Mouse (Mus musculus) midbrain, embryonic 14.5 days (tissue): Measurements from ENCODE around the gene Tmem95. TPM values are rescaled to one million over a fixed set of nuclear protein-coding genes. Genes with fewer than 3 reads are reported as not detected.

Experiments
- ATAC-seq: fragments of 200-750 bp; cut with Nextera tagmentation; 2 replicates; pipeline ENCODE4 v1.8.0; 2017; ENCODE audit warnings: moderate number of reproducible peaks, moderate library complexity; ENCODE audit not compliant: low FRiP score, low TSS enrichment
- DNase-seq: peaks from one replicate; pipeline ENCODE4 v3.0.0-alpha.2; 2015
- H3K27ac ChIP-seq: fragments of 300-500 bp; sonication (generic); replicated peaks from 2 replicates; pipeline ENCODE4 v1.5.1; 2014; ENCODE audit warnings: mild to moderate bottlenecking, low read depth, low read length, moderate library complexity
- H3K27me3 ChIP-seq: fragments of 300-500 bp; sonication (generic); 2 replicates; pipeline ENCODE4 v1.6.1; 2014; ENCODE audit warnings: low read length, control low read depth, mixed read lengths; ENCODE audit not compliant: control insufficient read depth, insufficient read depth
- H3K36me3 ChIP-seq: fragments of 300-500 bp; sonication (generic); 2 replicates; pipeline ENCODE4 v1.6.1; 2014; ENCODE audit warnings: low read length, control low read depth; ENCODE audit not compliant: control insufficient read depth, insufficient read depth
- H3K4me1 ChIP-seq: fragments of 300-500 bp; sonication (generic); 2 replicates; pipeline ENCODE4 v1.6.1; 2014; ENCODE audit warnings: mild to moderate bottlenecking, antibody characterized with exemption, low read length, control low read depth; ENCODE audit not compliant: control insufficient read depth, insufficient read depth
- H3K4me2 ChIP-seq: fragments of 300-500 bp; sonication (generic); 2 replicates; pipeline ENCODE4 v1.6.1; 2014; ENCODE audit warnings: mild to moderate bottlenecking, low read length, moderate library complexity
- H3K4me3 ChIP-seq: fragments of 300-500 bp; sonication (generic); replicated peaks from 2 replicates; pipeline ENCODE4 v1.5.1; 2014; ENCODE audit warnings: low read depth, low read length
- H3K9ac ChIP-seq: fragments of 300-500 bp; sonication (generic); replicated peaks from 2 replicates; pipeline ENCODE4 v1.6.1; 2014; ENCODE audit warnings: mild to moderate bottlenecking, low read length, moderate library complexity
- H3K9me3 ChIP-seq: fragments of 300-500 bp; sonication (generic); 2 replicates; pipeline ENCODE4 v1.6.1; 2016; ENCODE audit warnings: low read length, control low read depth, mixed read lengths; ENCODE audit not compliant: control insufficient read depth
- WGBS: fragments of 180-500 bp; shearing (Covaris S2); extraction: QIAGEN DNeasy Blood & Tissue Kit; methylation state at CpG from one replicate; pipeline ENCODE4 v1.1.7; 2014; 5-methylcytosine and 5-hydroxymethylcytosine counted together
- polyA plus RNA-seq: library from polyadenylated mRNA; unstranded; fragments of >200 nt; fragmentation: Nextera tagmentation; extraction: Ambion mirVana; gene quantifications from 2 replicates; pipeline ENCODE4 v1.2.1, GENCODE M21; 2014

Tmem95 gene
- polyA plus RNA-seq, 1 experiment from 2014 or later = not detected

DNA sequence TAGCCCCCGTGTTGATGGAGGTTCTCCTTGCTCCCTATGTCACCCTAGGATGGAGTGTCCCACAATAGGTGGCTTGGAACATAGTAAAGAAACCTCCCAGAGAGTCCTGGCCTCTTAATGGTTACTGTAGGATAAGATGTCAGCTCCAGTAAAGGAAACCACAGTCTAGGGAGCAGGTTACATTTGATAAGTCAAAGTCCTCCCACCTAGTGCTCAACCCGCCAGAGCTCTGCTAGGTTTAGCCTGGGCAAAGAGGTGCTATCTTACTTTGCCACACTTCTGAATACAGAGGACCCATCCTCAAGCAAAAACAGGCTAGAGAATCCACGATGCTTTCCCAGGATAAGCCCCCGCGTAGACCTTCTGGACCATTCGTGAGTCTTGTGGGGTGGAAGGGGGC, 1.1 kb upstream of the Tmem95 start:
- Histone ChIP-seq H3K36me3 (no peaks in the 10 kb centered on the region), H3K9ac (no peak overlapping the region), H3K4me2 (no peak overlapping the region), H3K4me3 (no peak overlapping the region), H3K27ac (no peak overlapping the region), H3K9me3 (no peaks in the 10 kb centered on the region), H3K4me1 (peaks cover 14% of the 10 kb centered on the region), H3K27me3 (peaks cover 17% of the 10 kb centered on the region; the same call in 1 of the 2 replicates)
- no peak for DNase-seq
- no peak for ATAC-seq
- 93% methylated on average over 6 of the region's 6 CpGs for WGBS

DNA sequence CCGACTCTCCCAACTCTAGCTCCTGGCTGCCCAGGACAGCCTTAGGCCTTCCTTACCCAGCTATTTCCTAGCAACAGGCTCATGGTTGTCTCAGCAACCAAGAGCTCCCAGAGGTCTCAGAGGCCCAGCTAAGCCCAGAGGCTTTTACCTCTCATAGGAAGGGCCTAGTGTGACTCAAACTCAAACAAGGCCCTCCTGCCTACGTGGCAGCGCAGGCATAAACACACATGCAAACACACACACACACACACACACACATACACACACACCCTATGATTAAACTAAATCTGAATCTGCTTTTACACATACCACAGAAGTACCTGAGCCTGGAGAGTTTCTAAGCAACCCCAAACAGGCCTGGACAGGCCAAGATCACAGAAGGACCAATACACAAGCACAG, 581 bp upstream of the Tmem95 start:
- no peak overlapping the region for H3K4me2 ChIP-seq
- no peaks in the 10 kb centered on the region for H3K9me3 ChIP-seq
- ATAC-seq = no peak
- no peak for DNase-seq
- no peaks in the 10 kb centered on the region for H3K36me3 ChIP-seq
- H3K4me3 ChIP-seq = no peak overlapping the region
- WGBS = 63% methylated on average over 3 of the region's 3 CpGs
- H3K4me1 ChIP-seq = peaks cover 14% of the 10 kb centered on the region
- no peak overlapping the region for H3K9ac ChIP-seq
- H3K27ac ChIP-seq = no peak overlapping the region
- H3K27me3 ChIP-seq = peaks cover 17% of the 10 kb centered on the region; the same call in 1 of the 2 replicates

DNA sequence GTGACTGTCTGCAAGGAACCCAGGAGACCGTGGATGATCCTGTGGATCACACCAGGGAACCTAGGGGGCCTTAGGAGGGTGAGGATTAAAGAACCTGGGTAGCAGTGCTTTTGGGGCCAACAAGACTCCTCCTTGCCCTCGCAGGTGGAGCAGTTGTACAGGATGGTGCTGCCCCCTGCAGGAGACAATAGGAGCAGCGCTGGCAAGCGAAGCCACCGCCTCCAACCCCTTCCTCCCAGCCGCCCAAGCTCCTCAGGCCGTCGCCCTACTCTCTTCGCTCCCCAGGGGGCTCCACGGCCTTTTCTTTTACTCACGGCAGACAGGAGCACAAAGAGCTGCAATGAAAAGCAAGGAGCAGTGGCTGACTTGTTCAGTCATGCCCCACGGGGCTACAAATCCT, 951 bp downstream of the Tmem95 start:
- H3K27me3 ChIP-seq = peaks cover 9% of the 10 kb centered on the region; the same call in 1 of the 2 replicates
- no peak overlapping the region for H3K27ac ChIP-seq
- H3K4me3 ChIP-seq = no peak overlapping the region
- H3K9me3 ChIP-seq = no peaks in the 10 kb centered on the region
- WGBS = 1% methylated on average over 12 of the region's 12 CpGs
- no peaks in the 10 kb centered on the region for H3K36me3 ChIP-seq
- no peak for ATAC-seq
- H3K9ac ChIP-seq = no peak overlapping the region
- H3K4me2 ChIP-seq = peak overlapping the region; percentile 33
- DNase-seq = peak; percentile 85
- H3K4me1 ChIP-seq = peaks cover 14% of the 10 kb centered on the region

DNA sequence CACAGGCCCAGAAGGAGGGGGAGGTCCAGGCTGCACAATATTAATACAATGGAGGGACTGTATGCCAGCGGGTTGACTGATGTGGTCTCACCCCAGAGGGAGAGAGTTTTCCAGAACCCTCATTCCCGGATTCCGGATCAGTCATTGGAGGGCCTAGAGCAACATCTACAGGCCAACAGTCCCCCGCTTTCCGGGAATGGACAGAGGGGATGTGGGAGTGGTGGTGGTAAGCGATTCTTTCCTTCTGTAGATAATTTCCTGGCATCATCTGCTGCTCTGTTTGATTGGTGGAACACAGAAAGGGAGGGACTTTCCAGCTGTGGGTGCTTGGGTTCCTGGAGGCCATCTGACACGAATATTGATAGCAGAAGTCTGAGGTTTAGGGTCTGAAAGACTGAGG, 1.6 kb downstream of the Tmem95 start:
- no peaks in the 10 kb centered on the region for H3K9me3 ChIP-seq
- peaks cover 8% of the 10 kb centered on the region for H3K4me1 ChIP-seq
- no peak overlapping the region for H3K27ac ChIP-seq
- peaks cover 6% of the 10 kb centered on the region; the same call in 1 of the 2 replicates for H3K27me3 ChIP-seq
- ATAC-seq (no peak), DNase-seq (no peak)
- no peak overlapping the region for H3K4me3 ChIP-seq
- no peaks in the 10 kb centered on the region for H3K36me3 ChIP-seq
- whole genome bisulfite sequencing = 81% methylated on average over 7 of the region's 7 CpGs
- no peak overlapping the region for H3K4me2 ChIP-seq
- no peak overlapping the region for H3K9ac ChIP-seq

DNA sequence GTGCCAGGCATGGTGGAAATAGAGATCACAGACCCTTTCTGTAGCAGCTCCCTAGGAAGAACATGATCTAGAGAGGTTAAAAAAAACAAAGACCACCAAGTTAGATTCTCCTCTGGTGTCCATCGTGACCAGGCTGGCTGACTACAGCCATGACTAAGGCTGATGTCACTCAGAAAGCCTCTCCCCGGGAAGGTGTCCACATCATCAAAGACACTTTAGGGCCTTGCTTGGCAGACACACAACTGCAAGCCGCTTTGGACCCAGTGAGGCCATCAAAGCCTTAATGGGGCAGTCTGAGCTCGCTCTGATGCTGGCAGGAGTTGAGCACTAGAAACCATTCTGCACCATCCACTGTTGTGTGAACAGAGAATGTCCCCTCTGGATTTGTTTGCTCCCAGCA, 5.4 kb downstream of the Tmem95 start:
- ATAC-seq (no peak), DNase-seq (no peak)
- Histone ChIP-seq H3K9me3 (no peaks in the 10 kb centered on the region), H3K4me3 (no peak overlapping the region), H3K4me2 (no peak overlapping the region), H3K27me3 (no peaks in the 10 kb centered on the region), H3K27ac (no peak overlapping the region), H3K9ac (no peak overlapping the region), H3K36me3 (no peaks in the 10 kb centered on the region), H3K4me1 (no peaks in the 10 kb centered on the region)
- 82% methylated on average over 4 of the region's 4 CpGs for WGBS

DNA sequence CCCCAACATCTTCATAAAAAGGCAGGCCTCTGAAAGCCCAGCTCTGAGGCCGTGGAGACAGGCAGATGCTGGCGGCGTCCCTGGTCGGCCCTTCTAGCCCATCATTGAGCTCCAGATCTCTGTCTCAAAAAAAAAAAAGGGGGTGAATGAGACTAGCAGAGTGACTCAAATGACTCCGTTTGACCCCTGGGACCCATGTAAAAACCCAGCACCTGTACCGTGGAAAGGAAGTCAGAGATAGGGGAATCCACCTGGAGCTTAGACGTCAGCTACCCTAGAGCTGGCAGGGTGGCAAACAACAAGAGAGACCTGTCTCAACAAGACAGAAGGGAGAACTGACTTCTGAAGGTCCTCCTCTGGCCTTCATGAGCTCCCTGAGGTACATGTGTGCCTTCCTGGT, 6.0 kb downstream of the Tmem95 start:
- 85% methylated on average over 7 of the region's 7 CpGs for WGBS
- Histone ChIP-seq H3K4me3 (no peak overlapping the region), H3K4me1 (no peaks in the 10 kb centered on the region), H3K9ac (no peak overlapping the region), H3K4me2 (no peak overlapping the region), H3K27me3 (no peaks in the 10 kb centered on the region), H3K9me3 (no peaks in the 10 kb centered on the region), H3K27ac (no peak overlapping the region), H3K36me3 (no peaks in the 10 kb centered on the region)
- no peak for ATAC-seq
- no peak for DNase-seq

DNA sequence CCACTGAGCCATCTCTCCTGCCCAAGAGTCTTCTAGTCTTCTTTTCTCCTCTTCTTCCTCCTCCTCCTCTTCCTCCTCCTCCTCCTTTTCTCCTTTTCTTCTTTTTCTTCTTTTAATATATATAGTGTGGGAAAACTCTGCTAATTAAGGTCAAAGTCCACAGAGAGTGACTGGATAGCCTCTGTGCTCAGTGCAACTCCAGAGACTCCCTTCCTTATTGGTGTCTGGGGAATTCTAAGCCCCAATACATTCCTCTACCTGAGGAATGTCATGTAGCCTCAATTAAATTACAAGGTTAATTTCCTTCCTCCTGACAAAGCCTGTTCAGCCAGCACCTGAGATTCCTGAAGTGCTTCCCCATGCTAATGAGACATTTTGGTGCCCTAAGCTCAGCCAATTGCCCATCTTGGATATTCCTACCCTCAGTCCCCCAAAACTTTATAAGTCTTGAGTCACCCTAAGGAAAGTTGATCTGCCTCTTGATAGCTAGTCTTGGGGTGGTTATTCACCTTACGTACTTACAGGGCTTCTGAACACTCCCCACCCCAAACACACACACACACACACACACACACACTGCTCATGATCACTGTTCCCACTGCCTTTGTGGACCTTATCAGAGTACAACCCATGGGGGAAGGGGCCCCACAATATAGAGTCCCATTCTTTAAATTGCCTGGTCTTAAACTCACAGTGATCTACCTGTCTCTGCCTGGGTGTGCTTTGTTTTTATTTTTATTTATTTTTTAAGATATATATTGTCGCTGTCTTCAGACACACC, 7.3 kb downstream of the Tmem95 start:
- no peak overlapping the region for H3K9ac ChIP-seq
- H3K9me3 ChIP-seq = no peaks in the 10 kb centered on the region
- H3K4me3 ChIP-seq = no peak overlapping the region
- H3K4me2 ChIP-seq = no peak overlapping the region
- H3K27ac ChIP-seq = no peak overlapping the region
- 96% methylated on average over 2 of the region's 2 CpGs for WGBS
- H3K4me1 ChIP-seq = no peaks in the 10 kb centered on the region
- DNase-seq (no peak), ATAC-seq (no peak)
- H3K36me3 ChIP-seq = no peaks in the 10 kb centered on the region
- H3K27me3 ChIP-seq = no peaks in the 10 kb centered on the region

DNA sequence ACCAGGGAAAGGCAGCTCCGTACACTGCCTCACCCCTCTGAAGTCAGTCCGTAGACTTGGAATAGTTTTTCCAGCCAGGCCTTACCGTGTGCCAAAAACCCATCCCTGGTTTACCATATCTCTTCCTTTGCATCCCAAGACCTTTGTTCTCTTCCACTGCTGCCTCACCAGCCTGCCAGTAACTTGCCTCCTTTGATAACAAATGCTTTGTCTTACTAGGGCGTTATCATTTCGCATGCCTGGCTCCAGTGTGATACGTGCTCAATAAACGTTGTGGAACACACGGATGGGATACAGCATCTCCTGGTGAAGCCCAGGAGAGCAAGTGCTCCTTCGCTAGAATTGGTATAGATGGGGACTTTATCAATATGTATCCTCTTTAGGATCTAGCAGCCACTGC, 10.5 kb downstream of the Tmem95 start:
- Histone ChIP-seq H3K27ac (no peak overlapping the region), H3K27me3 (no peaks in the 10 kb centered on the region), H3K9ac (no peak overlapping the region), H3K9me3 (no peaks in the 10 kb centered on the region), H3K4me3 (no peak overlapping the region), H3K4me2 (no peak overlapping the region), H3K4me1 (no peaks in the 10 kb centered on the region), H3K36me3 (no peaks in the 10 kb centered on the region)
- WGBS = 71% methylated on average over 9 of the region's 9 CpGs
- ATAC-seq = no peak
- no peak for DNase-seq

DNA sequence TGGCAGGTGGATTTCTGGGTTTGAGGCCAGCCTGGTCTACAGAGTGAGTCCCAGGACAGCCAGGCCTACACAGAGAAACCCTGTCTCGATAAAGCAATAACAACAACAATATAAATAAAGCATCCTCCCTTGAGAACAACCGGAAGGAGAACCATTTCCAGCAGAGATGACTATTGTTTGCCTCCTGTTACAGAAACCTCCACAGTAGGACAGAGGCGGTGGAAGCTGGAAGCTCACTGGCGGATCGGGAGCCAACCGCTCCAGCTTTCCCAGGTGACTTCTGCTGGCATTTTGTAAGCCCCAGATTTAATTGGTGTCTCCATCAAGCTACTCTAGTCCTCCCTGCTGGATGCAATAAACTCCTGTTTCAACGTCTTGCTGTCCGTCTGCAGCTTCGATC, 12.3 kb downstream of the Tmem95 start:
- Histone ChIP-seq H3K4me1 (no peaks in the 10 kb centered on the region), H3K36me3 (no peaks in the 10 kb centered on the region), H3K27me3 (no peaks in the 10 kb centered on the region), H3K9ac (no peak overlapping the region), H3K9me3 (no peaks in the 10 kb centered on the region), H3K27ac (no peak overlapping the region), H3K4me3 (no peak overlapping the region), H3K4me2 (no peak overlapping the region)
- ATAC-seq (no peak), DNase-seq (no peak)
- 79% methylated on average over 9 of the region's 9 CpGs for WGBS
